Mouse (Mus musculus) bone marrow, adult 2 months (tissue): Measurements from ENCODE around the gene Carns1.

Source experiments
- CTCF ChIP-seq: fragments of 200-500 bp; IDR thresholded peaks from 2 replicates; pipeline ENCODE4 v1.5.1; 2011; ENCODE audit warnings: low read length, control low read depth; ENCODE audit not compliant: control insufficient read depth, insufficient read depth
- POLR2A ChIP-seq: fragments of 200-500 bp; IDR thresholded peaks from 2 replicates; pipeline ENCODE4 v1.6.1; 2011; ENCODE audit warnings: low read depth, mild to moderate bottlenecking, control low read depth, low read length, borderline replicate concordance; ENCODE audit not compliant: control insufficient read depth

DNA sequence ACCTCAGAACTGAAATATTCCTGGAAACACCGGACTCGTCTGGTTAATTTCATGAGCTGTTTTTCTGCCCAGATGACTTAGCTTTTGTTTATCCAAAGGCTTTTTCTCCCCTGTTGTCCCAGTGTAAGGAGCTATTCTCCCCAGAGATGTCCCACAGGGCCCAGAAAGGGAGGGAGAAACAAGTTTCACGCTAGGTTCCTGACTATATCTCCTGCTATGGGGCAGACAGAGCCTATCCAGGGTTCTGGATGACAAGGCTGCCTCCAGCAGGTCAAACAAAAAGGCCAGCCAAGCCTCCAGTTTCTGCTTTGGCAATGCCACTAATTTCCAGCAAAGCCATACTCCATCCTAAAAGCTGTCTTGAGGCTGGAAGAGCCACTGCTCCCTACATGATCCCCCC lies 42.6 kb upstream of the Carns1 start:
- TF ChIP-seq POLR2A (no peak), CTCF (no peak)
